Mouse (Mus musculus): Measurements from ENCODE around the gene Arhgef1.

DNA sequence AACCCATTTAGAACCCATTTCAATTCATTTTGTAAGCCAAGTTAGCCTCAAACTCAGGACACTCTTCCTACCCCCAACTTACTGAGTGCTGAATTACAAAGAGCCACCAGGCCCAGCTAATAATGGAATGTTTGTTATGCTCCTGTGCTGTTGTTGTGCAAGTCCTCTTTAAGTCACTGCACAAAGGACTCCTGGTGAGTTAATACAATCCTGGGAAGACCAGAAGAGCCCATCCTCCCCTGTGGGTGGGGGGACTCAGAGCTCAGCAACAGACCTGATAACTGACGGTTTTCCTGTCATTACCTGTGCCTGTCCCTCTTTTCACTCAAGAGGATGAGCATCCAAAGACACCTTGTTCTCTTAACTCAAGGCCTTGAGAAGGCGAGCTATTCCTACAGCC, 23.1 kb upstream of the Arhgef1 start:
- TF ChIP-seq CTCF (IDR thresholded peaks at IDR 0.05; ENCODE audit: low read depth) (no peak), EP300 (IDR thresholded peaks at IDR 0.05; ENCODE audit: low read depth) (no peak)

Measured in heart, postnatal 0 days (tissue).